Mouse (Mus musculus): ENCODE results near the gene Npas1.

GRCm38 (mm10) chr7:16489948-16490347, 12.4 kb upstream of the Npas1 start:
- peak; percentile 73 for TF ChIP-seq CTCF (conservative IDR thresholded peaks at IDR 0.05; ENCODE audit: low read length)
- no peak for TF ChIP-seq POU5F1 (IDR thresholded peaks at IDR 0.05; ENCODE audit: borderline replicate concordance, low read length)
- TF ChIP-seq NANOG (IDR thresholded peaks at IDR 0.05; ENCODE audit: borderline replicate concordance, low read length) = no peak

All from E14TG2a.4 (cell line).